Mouse (Mus musculus): ENCODE results near the gene Sh2b1. TPM values are rescaled to one million over a fixed set of nuclear protein-coding genes. Genes with fewer than 3 reads are reported as not detected.

The Sh2b1 gene
- total and polyA plus RNA-seq, 2 experiments from 2014 or later: 46.8 to 63.9 TPM

DNA sequence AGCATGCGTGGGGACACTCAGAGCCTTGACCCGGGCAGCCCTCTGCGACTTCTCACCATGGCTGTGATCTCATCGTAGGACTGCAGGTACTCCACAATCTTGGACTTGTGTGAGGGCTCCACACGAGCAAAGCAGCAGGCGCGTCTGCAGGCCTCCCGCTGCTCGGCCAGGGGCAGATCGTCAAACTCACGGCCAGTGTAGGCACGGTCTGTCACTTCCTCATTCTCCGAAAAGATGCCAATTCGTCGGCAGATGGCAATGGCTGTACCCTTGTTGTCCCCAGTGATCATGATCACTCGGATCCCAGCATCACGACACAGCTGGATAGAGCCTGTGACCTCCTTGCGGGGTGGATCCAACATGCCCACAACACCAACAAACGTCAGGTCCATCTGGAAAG lies 26.7 kb downstream of the Sh2b1 start:
- no peak for DNase-seq (ENCODE audit: low spot score)
- no peak for ATAC-seq (ENCODE audit: low FRiP score)
- Histone ChIP-seq H3K27me3 (ENCODE audit: insufficient read depth, low read length) (no peaks in the 10 kb centered on the region), H3K4me2 (ENCODE audit: low read depth, low read length, poor library complexity, severe bottlenecking) (no peak overlapping the region), H3K4me3 (ENCODE audit: low read depth, low read length) (no peak overlapping the region), H3K36me3 (ENCODE audit: insufficient read depth, low read length) (peaks cover 33% of the 10 kb centered on the region), H3K9ac (replicated peaks; ENCODE audit: low read length, poor library complexity, severe bottlenecking) (no peak overlapping the region), H3K27ac (ENCODE audit: low read depth, low read length) (no peak overlapping the region), H3K9me3 (ENCODE audit: low read length) (no peaks in the 10 kb centered on the region), H3K4me1 (ENCODE audit: insufficient read depth, low read length) (no peaks in the 10 kb centered on the region)
- 90% methylated on average over 19 of the region's 19 CpGs for WGBS
- TF ChIP-seq CTCF (IDR thresholded peaks at IDR 0.05): no peak

GRCm38 (mm10) chr7:126446217-126446616 lies 29.0 kb downstream of the Sh2b1 start:
- 89% methylated on average over 21 of the region's 21 CpGs for WGBS

DNA sequence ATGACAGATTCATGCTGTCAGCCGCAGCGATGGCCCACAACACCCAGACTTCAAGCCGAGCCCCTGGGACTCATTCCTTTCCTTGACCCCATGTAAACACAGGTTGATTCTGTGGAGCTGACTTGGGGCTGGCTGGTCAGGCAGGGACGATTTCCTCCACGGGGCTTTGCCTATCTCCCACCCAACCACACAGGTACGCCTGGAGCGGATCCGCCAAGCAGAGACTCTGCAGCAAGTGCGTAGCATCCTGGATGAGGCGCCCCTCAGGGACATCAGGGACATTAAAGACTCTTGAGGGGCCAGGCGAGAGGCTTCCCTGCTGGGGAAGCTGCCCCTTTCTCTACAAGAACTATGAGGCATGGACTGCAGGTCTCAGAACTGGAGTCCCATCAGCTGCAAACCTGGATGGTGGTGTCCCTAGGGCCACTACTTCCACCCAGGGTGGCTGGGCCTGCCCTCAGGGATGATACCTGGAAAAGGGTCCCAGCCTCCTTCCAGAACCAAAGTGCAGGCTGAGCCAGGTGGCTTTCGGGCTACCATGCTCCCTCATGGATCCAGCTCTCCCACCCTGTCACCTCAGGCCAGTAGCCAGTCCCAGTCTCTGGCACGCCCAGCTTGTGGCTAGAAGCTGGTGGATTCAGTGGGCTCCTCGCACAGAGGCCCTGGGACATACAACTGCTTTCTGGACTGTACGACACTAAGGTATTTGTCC lies 30.0 kb downstream of the Sh2b1 start:
- Histone ChIP-seq H3K27ac (ENCODE audit: low read depth, low read length) (no peak overlapping the region), H3K4me3 (ENCODE audit: low read depth, low read length) (no peak overlapping the region), H3K9me3 (ENCODE audit: low read length) (no peaks in the 10 kb centered on the region), H3K27me3 (ENCODE audit: insufficient read depth, low read length) (no peaks in the 10 kb centered on the region), H3K4me2 (ENCODE audit: low read depth, low read length, poor library complexity, severe bottlenecking) (no peak overlapping the region), H3K36me3 (ENCODE audit: insufficient read depth, low read length) (peaks cover 37% of the 10 kb centered on the region), H3K9ac (replicated peaks; ENCODE audit: low read length, poor library complexity, severe bottlenecking) (no peak overlapping the region), H3K4me1 (ENCODE audit: insufficient read depth, low read length) (no peaks in the 10 kb centered on the region)
- DNase-seq (ENCODE audit: low spot score) (no peak), ATAC-seq (ENCODE audit: low FRiP score) (no peak)
- 90% methylated on average over 15 of the region's 15 CpGs for WGBS
- no peak for TF ChIP-seq CTCF (IDR thresholded peaks at IDR 0.05)

More at GRCm38 (mm10) chr7:126446217-126446616, 29.0 kb downstream of the Sh2b1 start:
- H3K27ac ChIP-seq (ENCODE audit: low read depth, low read length): no peak overlapping the region
- DNase-seq (ENCODE audit: low spot score): no peak
- no peak for TF ChIP-seq CTCF (IDR thresholded peaks at IDR 0.05)
- no peaks in the 10 kb centered on the region for H3K9me3 ChIP-seq (ENCODE audit: low read length)
- ATAC-seq (ENCODE audit: low FRiP score): no peak
- no peaks in the 10 kb centered on the region for H3K4me1 ChIP-seq (ENCODE audit: insufficient read depth, low read length)
- no peak overlapping the region for H3K9ac ChIP-seq (replicated peaks; ENCODE audit: low read length, poor library complexity, severe bottlenecking)
- H3K36me3 ChIP-seq (ENCODE audit: insufficient read depth, low read length): peaks cover 37% of the 10 kb centered on the region
- H3K27me3 ChIP-seq (ENCODE audit: insufficient read depth, low read length): no peaks in the 10 kb centered on the region
- no peak overlapping the region for H3K4me2 ChIP-seq (ENCODE audit: low read depth, low read length, poor library complexity, severe bottlenecking)
- no peak overlapping the region for H3K4me3 ChIP-seq (ENCODE audit: low read depth, low read length)

GRCm38 (mm10) chr7:126444536-126444935 lies 30.7 kb downstream of the Sh2b1 start:
- Histone ChIP-seq H3K9ac (replicated peaks; ENCODE audit: low read length, poor library complexity, severe bottlenecking) (no peak overlapping the region), H3K27ac (ENCODE audit: low read depth, low read length) (no peak overlapping the region), H3K36me3 (ENCODE audit: insufficient read depth, low read length) (peaks cover 37% of the 10 kb centered on the region), H3K4me2 (ENCODE audit: low read depth, low read length, poor library complexity, severe bottlenecking) (no peak overlapping the region), H3K27me3 (ENCODE audit: insufficient read depth, low read length) (no peaks in the 10 kb centered on the region), H3K9me3 (ENCODE audit: low read length) (no peaks in the 10 kb centered on the region), H3K4me3 (ENCODE audit: low read depth, low read length) (no peak overlapping the region), H3K4me1 (ENCODE audit: insufficient read depth, low read length) (no peaks in the 10 kb centered on the region)
- no peak for ATAC-seq (ENCODE audit: low FRiP score)
- no peak for TF ChIP-seq CTCF (IDR thresholded peaks at IDR 0.05)
- no peak for DNase-seq (ENCODE audit: low spot score)
- WGBS: 94% methylated on average over 9 of the region's 9 CpGs

DNA sequence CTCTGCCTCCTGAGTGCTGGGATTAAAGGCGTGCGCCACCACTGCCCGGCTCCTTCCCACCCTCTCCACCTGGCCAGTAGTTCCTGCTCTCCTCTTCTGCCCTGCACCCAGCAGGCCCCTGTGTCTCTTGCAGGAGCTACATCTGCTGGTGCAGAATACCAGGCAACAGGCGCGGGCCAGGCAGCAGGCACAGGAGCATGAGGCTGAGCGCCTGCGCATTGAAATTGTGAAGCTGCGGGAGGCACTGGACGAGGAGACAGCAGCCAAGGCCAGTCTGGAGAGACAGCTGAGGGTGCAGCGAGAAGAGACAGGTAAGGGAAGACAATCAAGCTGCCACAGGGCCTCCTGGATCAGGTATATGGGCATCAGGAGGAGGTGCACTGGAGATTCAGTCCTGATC lies 31.2 kb downstream of the Sh2b1 start:
- DNase-seq (ENCODE audit: low spot score) (no peak), ATAC-seq (ENCODE audit: low FRiP score) (no peak)
- no peaks in the 10 kb centered on the region for H3K9me3 ChIP-seq (ENCODE audit: low read length)
- H3K4me3 ChIP-seq (ENCODE audit: low read depth, low read length): no peak overlapping the region
- no peaks in the 10 kb centered on the region for H3K4me1 ChIP-seq (ENCODE audit: insufficient read depth, low read length)
- H3K9ac ChIP-seq (replicated peaks; ENCODE audit: low read length, poor library complexity, severe bottlenecking): no peak overlapping the region
- 90% methylated on average over 10 of the region's 10 CpGs for WGBS
- H3K4me2 ChIP-seq (ENCODE audit: low read depth, low read length, poor library complexity, severe bottlenecking): no peak overlapping the region
- H3K27ac ChIP-seq (ENCODE audit: low read depth, low read length): no peak overlapping the region
- H3K27me3 ChIP-seq (ENCODE audit: insufficient read depth, low read length): no peaks in the 10 kb centered on the region
- no peak for TF ChIP-seq CTCF (IDR thresholded peaks at IDR 0.05)
- peaks cover 37% of the 10 kb centered on the region for H3K36me3 ChIP-seq (ENCODE audit: insufficient read depth, low read length)

DNA sequence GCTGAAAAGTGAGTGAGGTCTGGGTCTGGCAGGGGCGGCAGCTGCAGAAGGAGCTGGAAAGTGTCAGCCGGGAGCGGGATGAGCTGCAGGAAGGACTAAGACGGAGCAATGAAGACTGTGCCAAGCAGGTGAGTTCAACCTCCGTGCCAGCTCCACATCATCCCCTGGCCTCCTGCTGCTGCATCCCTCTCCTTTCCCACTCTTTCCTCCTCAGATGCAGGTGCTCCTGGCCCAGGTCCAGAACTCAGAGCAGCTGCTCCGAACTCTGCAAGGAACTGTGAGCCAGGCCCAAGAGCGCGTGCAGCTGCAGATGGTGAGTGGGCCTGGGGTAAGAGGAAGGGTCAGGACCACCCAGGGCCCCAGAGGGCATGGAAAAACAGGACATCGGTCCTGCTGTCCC lies 35.1 kb downstream of the Sh2b1 start:
- Histone ChIP-seq H3K4me1 (ENCODE audit: insufficient read depth, low read length) (no peaks in the 10 kb centered on the region), H3K9ac (replicated peaks; ENCODE audit: low read length, poor library complexity, severe bottlenecking) (no peak overlapping the region), H3K4me2 (ENCODE audit: low read depth, low read length, poor library complexity, severe bottlenecking) (no peak overlapping the region), H3K4me3 (ENCODE audit: low read depth, low read length) (no peak overlapping the region), H3K9me3 (ENCODE audit: low read length) (no peaks in the 10 kb centered on the region), H3K27me3 (ENCODE audit: insufficient read depth, low read length) (no peaks in the 10 kb centered on the region), H3K36me3 (ENCODE audit: insufficient read depth, low read length) (peaks cover 27% of the 10 kb centered on the region), H3K27ac (ENCODE audit: low read depth, low read length) (no peak overlapping the region)
- TF ChIP-seq CTCF (IDR thresholded peaks at IDR 0.05): no peak
- 77% methylated on average over 9 of the region's 9 CpGs for WGBS
- ATAC-seq (ENCODE audit: low FRiP score) (no peak), DNase-seq (ENCODE audit: low spot score) (peak; percentile 2)
